Mouse (Mus musculus) cerebral cortex, adult 2 months (tissue): ENCODE data around the gene Taf12.

Source experiments
- WGBS: fragments of 180-500 bp; shearing (Covaris S2); methylation state at CpG from one replicate; pipeline ENCODE4 v1.1.7; 2018; 5-methylcytosine and 5-hydroxymethylcytosine counted together

The Taf12 gene

DNA sequence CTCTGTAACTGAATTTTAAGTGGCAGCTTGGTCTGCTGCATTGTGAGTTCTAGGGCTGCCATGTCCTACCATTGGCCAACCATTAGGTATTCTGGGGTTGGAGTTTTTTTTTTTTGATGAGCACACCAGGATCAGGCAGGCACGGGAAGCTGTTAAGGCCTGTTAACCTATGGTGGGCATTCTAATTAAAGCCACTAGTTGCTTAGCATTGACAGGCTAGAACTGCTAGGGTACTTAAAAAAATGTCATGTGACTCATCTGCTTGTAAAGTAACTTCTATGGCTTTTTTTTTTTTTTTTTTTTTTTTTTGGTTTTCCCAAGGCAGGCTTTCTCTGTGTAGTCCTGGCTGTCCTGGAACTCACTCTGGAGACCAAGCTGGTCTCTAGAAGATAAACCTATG lies 37.0 kb downstream of the Taf12 start:
- WGBS: 42% methylated on average over 1 of the region's 1 CpGs

DNA sequence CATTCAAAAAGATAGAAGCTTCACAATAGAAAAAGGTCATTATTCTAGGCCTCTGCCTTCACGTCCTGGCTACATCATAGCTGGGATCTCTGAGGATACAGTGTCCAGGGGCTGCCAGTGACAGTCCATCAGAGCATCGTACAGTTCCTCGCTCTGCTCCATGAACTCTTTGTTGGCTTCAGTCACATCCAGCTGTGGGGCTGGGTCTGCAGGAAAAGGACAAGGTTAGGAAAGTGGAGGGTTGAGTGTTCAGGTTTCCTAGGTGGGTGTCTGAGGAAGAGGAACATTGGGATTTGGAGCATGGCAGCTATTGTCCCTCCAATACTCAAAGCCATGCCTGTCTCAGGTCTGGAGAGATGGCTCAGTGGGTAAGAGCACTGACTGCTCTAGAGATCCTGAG lies 37.6 kb downstream of the Taf12 start:
- 54% methylated on average over 3 of the region's 3 CpGs for WGBS

DNA sequence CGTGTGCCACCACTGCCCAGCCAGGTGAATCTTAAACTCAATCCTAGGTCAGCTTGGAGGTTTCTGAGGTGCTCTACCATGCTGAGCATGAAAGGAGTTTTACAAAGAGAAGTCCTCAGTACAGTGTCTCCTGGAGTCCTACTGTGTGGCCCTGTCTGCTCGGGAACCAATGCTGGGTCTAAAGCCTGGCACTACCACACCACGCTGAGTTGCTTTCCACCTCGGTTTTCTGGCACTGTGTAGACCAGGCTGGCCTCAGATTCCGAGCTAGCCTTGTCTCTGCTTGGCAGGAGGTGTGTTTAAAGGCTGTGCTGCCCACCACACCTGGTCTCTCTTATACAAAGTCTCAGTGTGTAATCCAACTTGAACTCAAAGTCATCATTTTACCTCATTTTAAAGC lies 38.5 kb downstream of the Taf12 start:
- WGBS: 88% methylated on average over 5 of the region's 5 CpGs

DNA sequence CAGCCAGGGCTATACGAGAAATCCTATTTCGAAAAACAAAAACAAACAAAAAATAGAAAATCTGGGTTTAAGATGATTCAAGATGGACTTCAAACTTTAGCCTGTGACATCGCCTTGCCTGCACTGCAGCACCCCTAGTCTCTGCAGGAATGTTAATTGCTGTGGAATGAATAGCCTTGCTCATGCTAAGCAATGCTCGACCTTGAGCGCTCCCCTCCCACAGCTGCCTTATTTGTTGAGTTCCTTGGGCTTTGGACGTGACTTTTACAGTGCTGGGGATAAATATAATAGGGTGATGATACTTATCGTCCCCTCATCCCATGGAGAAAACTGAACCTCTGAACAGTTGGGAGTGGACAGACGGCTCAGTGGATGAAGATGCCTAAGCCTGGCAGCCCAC lies 41.5 kb downstream of the Taf12 start:
- WGBS: 88% methylated on average over 8 of the region's 8 CpGs

DNA sequence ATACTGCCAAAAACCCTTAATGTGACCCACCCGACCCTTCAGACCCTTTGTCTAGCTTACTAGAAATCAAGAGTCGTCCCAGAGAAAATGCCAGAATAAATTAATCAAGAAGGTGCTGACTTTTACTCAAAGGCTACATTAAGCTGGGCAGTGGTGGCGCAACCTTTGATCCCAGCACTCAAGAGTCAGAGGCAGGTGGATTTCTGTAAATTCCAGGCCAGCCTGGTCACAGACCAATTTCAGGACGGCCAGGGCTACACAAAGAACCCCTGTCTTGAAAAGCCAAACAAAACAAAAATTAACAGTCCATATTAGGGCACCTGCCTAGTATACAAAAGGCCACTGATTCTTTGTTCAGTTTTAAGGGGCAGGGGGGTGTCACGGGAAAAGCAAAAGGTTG lies 52.3 kb downstream of the Taf12 start:
- 78% methylated on average over 5 of the region's 5 CpGs for WGBS

DNA sequence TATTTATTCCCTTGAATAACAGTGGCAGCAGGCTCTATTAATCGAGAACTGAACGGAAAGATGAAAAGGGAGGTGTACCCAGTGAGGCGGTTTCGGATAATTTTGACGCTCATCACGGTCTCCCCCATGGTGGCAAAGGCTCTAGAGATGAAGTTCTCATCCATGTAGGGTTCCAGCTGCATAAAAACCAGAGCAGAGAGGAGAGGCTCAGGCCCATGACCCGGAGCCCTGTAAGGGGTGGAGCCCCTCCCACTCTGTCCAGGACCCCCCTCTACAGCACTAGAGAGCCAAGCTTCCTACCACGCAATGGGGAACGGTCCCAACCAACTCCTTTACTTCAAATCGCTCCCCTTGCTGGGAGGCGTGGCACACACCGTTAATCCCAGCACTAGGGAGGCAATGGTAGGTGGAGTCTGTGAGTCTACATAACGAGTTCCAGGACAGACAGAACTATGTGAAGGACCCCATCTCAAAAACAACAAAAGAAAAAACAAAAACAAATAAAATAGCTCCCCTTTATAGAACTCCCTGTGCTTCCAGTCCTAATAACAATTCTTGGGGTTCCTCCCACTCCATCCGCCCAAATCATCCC lies 54.3 kb downstream of the Taf12 start:
- 48% methylated on average over 14 of the region's 14 CpGs for WGBS

DNA sequence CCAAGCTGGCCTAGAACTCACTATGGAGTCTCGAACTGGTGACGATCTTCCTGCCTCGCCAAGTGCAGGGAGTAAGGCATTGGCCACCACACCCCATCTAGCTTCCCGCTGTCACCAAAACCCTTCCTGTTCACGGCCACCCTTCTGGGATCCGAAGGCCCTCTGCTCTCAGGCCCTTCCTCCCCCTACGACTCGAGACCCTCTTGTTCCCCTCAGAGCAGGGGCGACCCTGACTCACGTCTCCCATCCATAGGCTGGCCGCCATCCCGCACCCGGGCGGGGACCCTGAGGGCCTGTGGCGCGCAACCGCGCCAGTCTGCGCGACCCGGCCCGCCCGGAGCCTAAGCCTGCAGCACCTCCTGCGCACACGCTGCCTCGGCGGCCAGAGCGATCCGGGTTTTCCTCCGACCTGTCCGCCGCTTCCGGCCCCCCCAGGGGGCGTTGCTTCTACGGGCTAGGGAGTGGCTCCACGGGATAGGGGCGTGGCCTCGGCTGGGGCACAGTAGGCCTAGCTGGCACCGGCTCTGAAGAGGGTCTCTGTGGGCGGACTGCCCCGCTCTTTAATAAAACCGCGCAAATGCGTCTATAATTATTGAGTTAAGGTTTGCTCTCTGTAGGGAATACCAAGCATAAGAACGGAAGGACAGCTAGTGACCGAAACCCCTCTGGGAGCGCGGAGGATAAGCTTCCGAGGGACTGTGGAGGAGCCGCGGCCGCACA lies 55.1 kb downstream of the Taf12 start, which contains the start of gene Trnau1ap:
Gene Trnau1ap, minus strand, starts transcription at position 424 of the 720 bp plus-strand sequence.
- WGBS: under 1% methylated on average over 52 of the region's 52 CpGs

DNA sequence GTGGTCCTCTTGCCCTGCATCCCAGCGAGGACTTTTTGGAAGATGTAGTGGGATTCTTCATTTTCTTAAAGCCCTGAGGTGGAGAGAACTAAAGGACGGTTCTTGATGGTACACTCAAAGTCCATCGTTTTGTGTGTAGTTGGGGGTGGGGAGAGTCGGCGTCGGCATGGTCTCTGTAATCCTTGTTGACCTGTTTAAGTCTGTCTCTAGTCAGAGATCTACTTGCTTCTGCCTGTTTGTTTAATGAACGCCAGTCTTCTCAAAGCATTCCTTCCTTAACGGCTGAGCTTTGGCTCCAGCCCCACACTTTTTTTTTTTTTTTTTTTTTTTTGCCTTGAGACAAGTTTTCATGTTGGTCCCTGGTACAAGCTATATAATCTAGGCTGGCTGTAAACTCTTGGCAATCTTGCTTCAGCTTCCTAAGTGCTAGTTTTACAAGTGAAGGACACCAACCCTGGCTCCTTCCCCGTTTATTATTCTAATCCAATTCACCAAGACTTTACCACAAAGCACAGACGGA lies 55.7 kb downstream of the Taf12 start:
- whole genome bisulfite sequencing: 10% methylated on average over 10 of the region's 10 CpGs

DNA sequence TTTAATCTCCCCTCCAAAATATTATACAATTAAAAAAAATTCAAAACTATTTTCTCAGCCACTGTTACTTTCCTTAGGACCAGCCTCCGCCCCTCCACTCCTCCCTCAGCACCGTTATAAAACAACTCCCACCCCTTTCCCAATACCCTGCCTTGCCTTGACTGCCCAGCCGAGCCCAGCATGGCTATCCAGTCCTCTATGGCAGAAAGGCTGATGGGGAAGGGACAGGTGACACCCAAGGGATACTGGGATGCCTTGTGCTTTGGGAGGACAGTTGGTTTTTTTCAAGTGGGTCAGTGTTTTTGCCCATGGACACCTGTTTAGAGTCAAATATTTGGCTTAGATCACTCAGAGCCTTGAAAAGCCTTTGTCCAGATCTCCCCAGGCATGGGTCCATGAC lies 57.8 kb downstream of the Taf12 start:
- WGBS: 85% methylated on average over 3 of the region's 3 CpGs

DNA sequence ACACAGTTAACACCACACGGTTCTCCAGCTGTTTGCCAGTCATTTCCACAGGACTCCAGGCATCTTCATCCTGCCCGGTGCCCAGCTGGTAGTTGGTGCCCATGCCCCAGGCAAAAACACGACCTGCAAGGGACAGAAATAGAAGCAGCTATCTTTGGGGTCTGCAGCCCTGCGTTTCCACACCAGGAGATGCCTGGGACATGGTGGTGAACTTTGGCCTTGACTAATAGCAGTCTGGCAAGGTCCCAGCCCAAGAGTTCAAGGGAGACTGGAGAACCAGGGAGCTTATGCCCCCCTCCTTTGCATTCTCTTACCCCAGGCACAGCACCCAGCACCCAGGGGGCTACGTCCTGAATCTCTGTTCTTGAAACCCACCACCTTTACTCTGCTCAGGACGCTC lies 58.7 kb downstream of the Taf12 start:
- WGBS: 85% methylated on average over 6 of the region's 6 CpGs

DNA sequence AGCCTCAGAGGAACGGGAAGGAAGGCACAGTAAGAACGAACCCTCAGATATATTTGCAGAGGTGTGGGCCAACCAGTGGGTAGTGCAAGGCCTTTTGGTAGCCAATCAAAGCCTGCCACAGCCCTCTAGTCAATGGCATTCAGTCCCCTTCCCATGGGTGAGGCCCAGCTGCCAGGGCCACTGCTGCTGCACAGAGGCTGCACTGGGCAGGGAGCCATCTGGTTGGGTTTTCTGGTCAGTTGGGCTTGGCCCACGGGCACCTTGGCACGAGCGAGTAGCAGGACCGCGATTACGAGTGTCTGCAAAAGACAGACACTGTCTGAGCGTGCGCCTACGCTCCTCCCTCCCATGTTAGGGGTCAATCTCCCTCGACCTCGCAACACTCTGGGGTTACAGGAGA lies 64.8 kb downstream of the Taf12 start:
- 71% methylated on average over 13 of the region's 13 CpGs for WGBS

DNA sequence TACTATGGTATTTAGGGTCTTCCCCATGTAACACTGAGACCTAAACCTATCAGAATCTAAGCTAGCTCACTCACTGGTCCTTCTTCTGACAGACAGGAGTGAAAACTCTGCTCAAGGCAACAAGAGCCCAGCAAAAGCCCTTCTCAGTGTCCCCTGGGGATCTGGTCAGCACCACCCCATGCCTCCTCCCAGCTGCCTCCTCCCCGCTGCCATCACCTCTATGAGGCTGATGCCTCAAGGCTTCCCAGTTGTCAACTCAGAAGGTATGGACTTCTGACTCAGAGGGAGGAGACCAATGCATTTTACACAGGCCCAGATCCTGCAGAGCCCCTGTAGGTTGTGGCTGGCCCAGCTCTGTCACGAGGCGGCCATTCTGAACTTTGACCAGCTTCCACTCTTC lies 67.3 kb downstream of the Taf12 start:
- WGBS: 95% methylated on average over 3 of the region's 3 CpGs

DNA sequence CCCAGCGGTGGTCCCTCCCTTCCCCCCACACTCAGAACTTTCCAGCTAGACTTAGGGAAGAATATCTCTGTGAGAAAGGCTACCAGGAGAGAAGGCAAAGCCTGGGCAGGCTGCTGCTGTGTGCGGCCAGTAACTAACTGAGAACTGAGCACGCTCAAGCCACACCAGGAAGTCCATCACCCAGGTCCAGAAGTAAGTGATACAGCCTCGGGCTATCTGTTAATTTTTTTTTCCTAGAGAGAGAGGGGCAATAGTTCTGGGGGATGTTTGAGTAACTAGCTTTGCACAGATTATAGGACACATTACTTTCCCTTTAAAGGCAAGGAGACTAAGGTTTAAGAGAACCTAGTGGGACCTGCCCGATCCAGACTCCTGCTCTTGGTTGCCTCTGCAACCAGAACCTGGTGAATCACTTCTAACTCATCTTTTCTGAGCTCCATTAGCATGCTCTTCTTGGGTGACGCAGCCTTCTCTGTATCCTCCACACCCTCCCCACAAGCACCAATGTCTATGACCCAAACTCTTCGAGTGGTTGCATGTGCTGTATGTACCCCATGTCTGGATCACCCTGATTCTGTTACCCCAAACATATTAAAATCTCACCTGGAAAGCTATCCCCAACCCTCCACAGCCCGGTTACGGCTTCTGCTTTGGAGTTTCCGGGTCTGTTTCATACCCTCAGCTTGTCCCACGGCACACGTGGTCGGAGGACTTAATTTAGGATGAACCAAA lies 70.4 kb downstream of the Taf12 start:
- WGBS: 12% methylated on average over 13 of the region's 13 CpGs
